Mouse (Mus musculus) heart, embryonic 12.5 days (tissue): ENCODE measurements around the gene Cpne2. TPM values are rescaled to one million over a fixed set of nuclear protein-coding genes. Genes with fewer than 3 reads are reported as not detected.

Experiments
- ATAC-seq: fragments of 200-750 bp; cut with Nextera tagmentation; 2 replicates; pipeline ENCODE4 v1.8.0; 2017; ENCODE audit warnings: moderate TSS enrichment, moderate library complexity; ENCODE audit not compliant: insufficient number of reproducible peaks, low FRiP score
- H3K27ac ChIP-seq: fragments of 300-500 bp; sonication (generic); 2 replicates; pipeline ENCODE4 v1.5.1; 2016; ENCODE audit warnings: mild to moderate bottlenecking, moderate library complexity; ENCODE audit not compliant: poor library complexity, severe bottlenecking
- H3K27me3 ChIP-seq: fragments of 300-500 bp; sonication (generic); replicated peaks from 2 replicates; pipeline ENCODE4 v1.6.1; 2016; ENCODE audit warnings: mild to moderate bottlenecking, moderate library complexity
- H3K36me3 ChIP-seq: fragments of 300-500 bp; sonication (generic); 2 replicates; pipeline ENCODE4 v1.6.1; 2016; ENCODE audit warnings: mild to moderate bottlenecking, moderate library complexity
- H3K4me1 ChIP-seq: fragments of 300-500 bp; sonication (generic); replicated peaks from 2 replicates; pipeline ENCODE4 v1.6.1; 2016; ENCODE audit warnings: mild to moderate bottlenecking
- H3K4me2 ChIP-seq: fragments of 300-500 bp; sonication (generic); 2 replicates; pipeline ENCODE4 v1.6.1; 2016; ENCODE audit warnings: mild to moderate bottlenecking, moderate library complexity
- H3K4me3 ChIP-seq: fragments of 300-500 bp; sonication (generic); 2 replicates; pipeline ENCODE4 v1.5.1; 2016; ENCODE audit warnings: mild to moderate bottlenecking
- H3K9ac ChIP-seq: fragments of 300-500 bp; sonication (generic); 2 replicates; pipeline ENCODE4 v1.6.1; 2016; ENCODE audit warnings: mild to moderate bottlenecking, moderate library complexity
- H3K9me3 ChIP-seq: fragments of 300-500 bp; sonication (generic); replicated peaks from 2 replicates; pipeline ENCODE4 v1.6.1; 2016; ENCODE audit warnings: mild to moderate bottlenecking, moderate library complexity
- WGBS: fragments of 180-500 bp; shearing (Covaris S2); methylation state at CpG from one replicate; pipeline ENCODE4 v1.1.7; 2016; 5-methylcytosine and 5-hydroxymethylcytosine counted together
- polyA plus RNA-seq: library from polyadenylated mRNA; unstranded; fragments of >200 nt; fragmentation: Nextera tagmentation; extraction: Ambion mirVana; gene quantifications from 2 replicates; pipeline ENCODE4 v1.2.1, GENCODE M21; 2016

Cpne2 gene
- polyA plus RNA-seq, 1 experiment from 2014 or later = 7.7 TPM

- no peak for ATAC-seq
- no peak overlapping the region for H3K9ac ChIP-seq
- H3K9me3 ChIP-seq = no peaks in the 10 kb centered on the region
- 58% methylated on average over 5 of the region's 5 CpGs for WGBS
- H3K4me1 ChIP-seq = 0 out of 2 replicates have a peak, but pooled peaks cover 2% of the 10 kb centered on the region
- H3K27me3 ChIP-seq = peaks cover 11% of the 10 kb centered on the region; the same call in 1 of the 2 replicates
- no peak overlapping the region for H3K4me2 ChIP-seq
- H3K27ac ChIP-seq = no peak overlapping the region
- no peak overlapping the region for H3K4me3 ChIP-seq
- no peaks in the 10 kb centered on the region for H3K36me3 ChIP-seq
These were observed 28.5 kb downstream of the Cpne2 start for GRCm38 (mm10) chr8:94561256-94561655.

- Histone ChIP-seq H3K9ac (no peak overlapping the region), H3K27ac (no peak overlapping the region), H3K9me3 (no peaks in the 10 kb centered on the region), H3K4me3 (no peak overlapping the region), H3K36me3 (no peaks in the 10 kb centered on the region), H3K4me1 (no peaks in the 10 kb centered on the region), H3K27me3 (peaks cover 11% of the 10 kb centered on the region; the same call in 1 of the 2 replicates), H3K4me2 (no peak overlapping the region)
- no peak for ATAC-seq
These were observed 31.6 kb downstream of the Cpne2 start for GRCm38 (mm10) chr8:94564421-94564820.

GRCm38 (mm10) chr8:94566033-94566432 lies 33.2 kb downstream of the Cpne2 start:
- Histone ChIP-seq H3K4me3 (no peak overlapping the region), H3K4me1 (no peaks in the 10 kb centered on the region), H3K9ac (no peak overlapping the region), H3K4me2 (no peak overlapping the region), H3K9me3 (no peaks in the 10 kb centered on the region), H3K36me3 (no peaks in the 10 kb centered on the region), H3K27me3 (peaks cover 11% of the 10 kb centered on the region; the same call in 1 of the 2 replicates), H3K27ac (no peak overlapping the region)
- ATAC-seq = no peak
- WGBS = 64% methylated on average over 6 of the region's 6 CpGs

GRCm38 (mm10) chr8:94566446-94567158 lies 33.8 kb downstream of the Cpne2 start:
- no peak overlapping the region for H3K4me2 ChIP-seq
- H3K36me3 ChIP-seq = no peaks in the 10 kb centered on the region
- no peak for ATAC-seq
- no peaks in the 10 kb centered on the region for H3K9me3 ChIP-seq
- WGBS = 66% methylated on average over 15 of the region's 15 CpGs
- H3K9ac ChIP-seq = no peak overlapping the region
- H3K4me3 ChIP-seq = no peak overlapping the region
- peaks cover 11% of the 10 kb centered on the region; the same call in 1 of the 2 replicates for H3K27me3 ChIP-seq
- no peak overlapping the region for H3K27ac ChIP-seq
- H3K4me1 ChIP-seq = no peaks in the 10 kb centered on the region

GRCm38 (mm10) chr8:94567159-94567849 lies 34.5 kb downstream of the Cpne2 start:
- 0 out of 2 replicates have a peak, but pooled peaks cover 4% of the 10 kb centered on the region for H3K36me3 ChIP-seq
- no peaks in the 10 kb centered on the region for H3K4me1 ChIP-seq
- H3K27me3 ChIP-seq = peaks cover 8% of the 10 kb centered on the region; the same call in 1 of the 2 replicates
- H3K9ac ChIP-seq = no peak overlapping the region
- 72% methylated on average over 8 of the region's 8 CpGs for WGBS
- no peak overlapping the region for H3K4me2 ChIP-seq
- no peak for ATAC-seq
- H3K4me3 ChIP-seq = no peak overlapping the region
- no peaks in the 10 kb centered on the region for H3K9me3 ChIP-seq
- H3K27ac ChIP-seq = no peak overlapping the region

- Histone ChIP-seq H3K4me2 (no peak overlapping the region), H3K36me3 (0 out of 2 replicates have a peak, but pooled peaks cover 4% of the 10 kb centered on the region), H3K4me1 (no peaks in the 10 kb centered on the region), H3K27ac (no peak overlapping the region), H3K4me3 (no peak overlapping the region), H3K27me3 (no peaks in the 10 kb centered on the region; the same call in 1 of the 2 replicates), H3K9ac (no peak overlapping the region), H3K9me3 (no peaks in the 10 kb centered on the region)
- 80% methylated on average over 8 of the region's 8 CpGs for WGBS
- ATAC-seq = no peak
These were observed 35.3 kb downstream of the Cpne2 start for GRCm38 (mm10) chr8:94568098-94568497.

GRCm38 (mm10) chr8:94569419-94569818 lies 36.6 kb downstream of the Cpne2 start:
- H3K36me3 ChIP-seq = peaks cover 15% of the 10 kb centered on the region
- WGBS = 47% methylated on average over 1 of the region's 1 CpGs
- no peak for ATAC-seq

GRCm38 (mm10) chr8:94571896-94572295 lies 39.1 kb downstream of the Cpne2 start:
- Histone ChIP-seq H3K4me2 (no peak overlapping the region), H3K4me3 (no peak overlapping the region), H3K4me1 (no peaks in the 10 kb centered on the region), H3K27me3 (no peaks in the 10 kb centered on the region), H3K27ac (no peak overlapping the region), H3K36me3 (peaks cover 40% of the 10 kb centered on the region), H3K9me3 (no peaks in the 10 kb centered on the region), H3K9ac (no peak overlapping the region)
- no peak for ATAC-seq
- 68% methylated on average over 2 of the region's 2 CpGs for WGBS

More at GRCm38 (mm10) chr8:94569419-94569818, 36.6 kb downstream of the Cpne2 start:
- Histone ChIP-seq H3K4me3 (no peak overlapping the region), H3K9ac (no peak overlapping the region), H3K9me3 (no peaks in the 10 kb centered on the region), H3K4me1 (no peaks in the 10 kb centered on the region), H3K4me2 (no peak overlapping the region), H3K27me3 (no peaks in the 10 kb centered on the region), H3K27ac (no peak overlapping the region)

GRCm38 (mm10) chr8:94574159-94574907 lies 41.5 kb downstream of the Cpne2 start:
- ATAC-seq = no peak
- peaks cover 64% of the 10 kb centered on the region for H3K36me3 ChIP-seq
- WGBS = 87% methylated on average over 16 of the region's 16 CpGs

GRCm38 (mm10) chr8:94575148-94575547 lies 42.4 kb downstream of the Cpne2 start:
- Histone ChIP-seq H3K27ac (no peak overlapping the region), H3K9me3 (no peaks in the 10 kb centered on the region), H3K9ac (no peak overlapping the region), H3K27me3 (no peaks in the 10 kb centered on the region), H3K4me3 (no peak overlapping the region), H3K4me2 (no peak overlapping the region), H3K4me1 (no peaks in the 10 kb centered on the region), H3K36me3 (peaks cover 68% of the 10 kb centered on the region)
- ATAC-seq = no peak
- WGBS = 92% methylated on average over 4 of the region's 4 CpGs

More at GRCm38 (mm10) chr8:94574159-94574907, 41.5 kb downstream of the Cpne2 start:
- H3K4me3 ChIP-seq = no peak overlapping the region
- no peak overlapping the region for H3K9ac ChIP-seq
- no peaks in the 10 kb centered on the region for H3K9me3 ChIP-seq
- H3K27me3 ChIP-seq = no peaks in the 10 kb centered on the region
- H3K4me1 ChIP-seq = no peaks in the 10 kb centered on the region
- H3K27ac ChIP-seq = no peak overlapping the region
- H3K4me2 ChIP-seq = no peak overlapping the region
